8 mouse cellular contexts compared by ENCODE assay signal in the genomic region with DNA sequence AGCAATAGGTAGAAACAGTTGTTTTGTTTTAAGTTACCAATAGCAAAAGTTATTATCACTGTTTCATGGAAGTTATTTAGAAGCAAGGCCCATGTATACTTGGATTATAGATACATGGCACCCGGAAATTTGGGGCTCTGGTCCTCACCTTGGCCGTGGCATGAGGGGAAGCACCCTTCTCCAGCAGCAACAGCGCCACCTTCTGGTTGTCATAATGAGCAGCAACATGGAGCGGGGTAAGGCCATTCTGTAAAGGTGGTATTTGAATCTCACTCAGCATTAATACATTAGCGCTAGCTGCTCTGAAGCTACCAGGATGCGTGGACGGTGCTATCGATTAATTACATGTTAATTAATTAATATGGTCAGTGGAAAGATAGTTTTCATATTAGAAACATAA.
DNase-seq lines count a peak whose midpoint lies in the region; ATAC-seq and TF ChIP-seq lines count a peak whose summit lies in the region.

No protein-coding gene starts in this region.

- no peaks in the 10 kb centered on the region for H3K9me3 ChIP-seq in forebrain, embryonic 15.5 days
- H3K9me3 ChIP-seq in midbrain, embryonic 11.5 days (ENCODE audit: control insufficient read depth, low read length), result no peaks in the 10 kb centered on the region

- H3K79me2 ChIP-seq in heart, adult 2 months (replicated peaks; ENCODE audit: control insufficient read depth, insufficient read depth, low read length), result no peaks in the 10 kb centered on the region

- WGBS in heart, adult 2 months, result 55% methylated on average over 8 of the region's 8 CpGs
- WGBS in forebrain, embryonic 15.5 days, result 52% methylated on average over 8 of the region's 8 CpGs
- 59% methylated on average over 8 of the region's 8 CpGs for WGBS in midbrain, embryonic 11.5 days

- H3K9ac ChIP-seq in heart, adult 2 months (ENCODE audit: low read depth, low read length), result no peak overlapping the region
- no peak overlapping the region for H3K9ac ChIP-seq in forebrain, embryonic 15.5 days (replicated peaks)
- no peak overlapping the region for H3K9ac ChIP-seq in midbrain, embryonic 11.5 days (ENCODE audit: low read length)

- no peak overlapping the region for H3K27ac ChIP-seq in heart, adult 2 months
- H3K27ac ChIP-seq in bone marrow macrophage, adult 2 months (ENCODE audit: insufficient read depth, low read depth, low read length), result no peak overlapping the region
- H3K27ac ChIP-seq in forebrain, embryonic 15.5 days (replicated peaks), result no peak overlapping the region
- no peak overlapping the region for H3K27ac ChIP-seq in midbrain, embryonic 11.5 days (ENCODE audit: low read depth, low read length)

- ATAC-seq in forebrain, embryonic 15.5 days (replicated peaks), result peak; percentile 61; the same call in 1 of the 2 replicates
- ATAC-seq in midbrain, embryonic 11.5 days (ENCODE audit: low FRiP score), result peak; percentile 80

- TF ChIP-seq POLR2A in heart, adult 2 months (IDR thresholded peaks at IDR 0.05; ENCODE audit: insufficient read depth, low read depth, low read length), result no peak
- no peak for TF ChIP-seq POLR2A in bone marrow macrophage, adult 2 months (IDR thresholded peaks at IDR 0.05; ENCODE audit: borderline replicate concordance, low read depth, low read length)

- H3K36me3 ChIP-seq in heart, adult 2 months (ENCODE audit: control insufficient read depth, insufficient read depth, low read length), result peaks cover 2% of the 10 kb centered on the region; the same call in 1 of the 2 replicates
- H3K36me3 ChIP-seq in forebrain, embryonic 15.5 days, result peaks cover 75% of the 10 kb centered on the region
- peaks cover 3% of the 10 kb centered on the region; the same call in 1 of the 2 replicates for H3K36me3 ChIP-seq in midbrain, embryonic 11.5 days (ENCODE audit: control insufficient read depth, insufficient read depth, low read length)

- H3K4me2 ChIP-seq in forebrain, embryonic 15.5 days (replicated peaks), result no peak overlapping the region
- no peak overlapping the region for H3K4me2 ChIP-seq in midbrain, embryonic 11.5 days

- intact Hi-C loops in heart, adult 2 months (cut with DNase I), result loop anchor here (10.0 kb wide), 1 partner anchor 152 kb away; no protein-coding TSS in a partner anchor

- H3K4me3 ChIP-seq in heart, adult 2 months, result no peak overlapping the region
- no peak overlapping the region for H3K4me3 ChIP-seq in bone marrow macrophage, adult 2 months (ENCODE audit: insufficient read depth, low read length)
- H3K4me3 ChIP-seq in forebrain, embryonic 15.5 days, result no peak overlapping the region
- no peak overlapping the region for H3K4me3 ChIP-seq in midbrain, embryonic 11.5 days (ENCODE audit: low read depth, low read length)

- TF ChIP-seq CTCF in heart, adult 2 months (IDR thresholded peaks at IDR 0.05), result peak; percentile 68
- peak; percentile 86 for TF ChIP-seq CTCF in bone marrow macrophage, adult 2 months (IDR thresholded peaks at IDR 0.05; ENCODE audit: low read depth, low read length)

- no peak for TF ChIP-seq EP300 in heart, adult 2 months (IDR thresholded peaks at IDR 0.05; ENCODE audit: insufficient read depth, low read depth, low read length)

- H3K4me1 ChIP-seq in heart, adult 2 months (ENCODE audit: control insufficient read depth, insufficient read depth, low read length), result peaks cover 2% of the 10 kb centered on the region; the same call in 1 of the 2 replicates
- H3K4me1 ChIP-seq in bone marrow macrophage, adult 2 months (ENCODE audit: control insufficient read depth, insufficient read depth, low read length), result no peaks in the 10 kb centered on the region
- H3K4me1 ChIP-seq in forebrain, embryonic 15.5 days, result no peaks in the 10 kb centered on the region
- H3K4me1 ChIP-seq in midbrain, embryonic 11.5 days (ENCODE audit: control insufficient read depth, insufficient read depth, low read length), result no peaks in the 10 kb centered on the region

- peak in 1 of 2 experiments; percentile 13 for DNase-seq in heart, adult 2 months
- DNase-seq in heart, adult 9 months (ENCODE audit: low spot score in 2 of 2), result no peak
- peak; percentile 48 to 52 for DNase-seq in B cell, adult 2 months
- peak; percentile 87 for DNase-seq in midbrain, embryonic 11.5 days (ENCODE audit: low spot score, missing footprints)
- DNase-seq in left cerebral cortex, adult 18-20 months (ENCODE audit: low spot score in 2 of 2), result no peak
- DNase-seq in left cerebral cortex, adult 8-10 months (ENCODE audit: low spot score in 2 of 2), result no peak

- H3K27me3 ChIP-seq in heart, adult 2 months (ENCODE audit: control insufficient read depth, insufficient read depth, low read length), result no peaks in the 10 kb centered on the region
- H3K27me3 ChIP-seq in forebrain, embryonic 15.5 days, result no peaks in the 10 kb centered on the region
- H3K27me3 ChIP-seq in midbrain, embryonic 11.5 days (ENCODE audit: control insufficient read depth, insufficient read depth, low read length), result no peaks in the 10 kb centered on the region

Comparison
In these comparisons a context has a peak if more than half of its experiments do, and no peak if none do; other contexts are left out.
1. DNase-seq: peak in B cell, adult 2 months (2 of 2) and midbrain, embryonic 11.5 days (single experiment); none in heart, adult 9 months (0 of 2), left cerebral cortex, adult 18-20 months (0 of 2) and left cerebral cortex, adult 8-10 months (0 of 2).